Mouse (Mus musculus) 3134 (cell line): Measurements from ENCODE around the gene Mrpl17.
A peak's percentile ranks its signal among the peaks of the same experiment; 100 is the strongest.

Experiments used
- DNase-seq: peaks from one replicate; pipeline ENCODE4 v3.0.0-alpha.2; 2011; ENCODE audit warnings: low spot score; ENCODE audit not compliant: insufficient read length; ENCODE audit errors: extremely low read depth

Mrpl17 gene

GRCm38 (mm10) chr7:105787285-105788140 is 23.4 kb downstream of the Mrpl17 start, which contains the start of gene Dchs1:
Gene Dchs1 (minus strand): TSS chr7:105787654.
- DNase-seq: no peak

GRCm38 (mm10) chr7:105786506-105787284 is 24.2 kb downstream of the Mrpl17 start:
- no peak for DNase-seq

GRCm38 (mm10) chr7:105784556-105784955 is 26.3 kb downstream of the Mrpl17 start:
- DNase-seq: no peak

- no peak for DNase-seq
Observed at GRCm38 (mm10) chr7:105783861-105784260, 27.0 kb downstream of the Mrpl17 start.

- DNase-seq: no peak
Observed at GRCm38 (mm10) chr7:105778553-105779265, 32.2 kb downstream of the Mrpl17 start.

GRCm38 (mm10) chr7:105777797-105778552 is 32.9 kb downstream of the Mrpl17 start:
- DNase-seq: peak; percentile 89

GRCm38 (mm10) chr7:105777316-105777715 is 33.6 kb downstream of the Mrpl17 start:
- DNase-seq: no peak

GRCm38 (mm10) chr7:105776026-105776425 is 34.9 kb downstream of the Mrpl17 start:
- no peak for DNase-seq

GRCm38 (mm10) chr7:105774661-105775060 is 36.2 kb downstream of the Mrpl17 start:
- DNase-seq: no peak

- DNase-seq: no peak
Observed at GRCm38 (mm10) chr7:105773041-105773440, 37.9 kb downstream of the Mrpl17 start.

GRCm38 (mm10) chr7:105772331-105772730 is 38.6 kb downstream of the Mrpl17 start:
- no peak for DNase-seq

- DNase-seq: no peak
Observed at GRCm38 (mm10) chr7:105769959-105770358, 40.9 kb downstream of the Mrpl17 start.

GRCm38 (mm10) chr7:105767729-105768165 is 43.2 kb downstream of the Mrpl17 start:
- no peak for DNase-seq

- no peak for DNase-seq
Observed at GRCm38 (mm10) chr7:105764331-105764730, 46.6 kb downstream of the Mrpl17 start.

- DNase-seq: no peak
Observed at GRCm38 (mm10) chr7:105762517-105763270, 48.2 kb downstream of the Mrpl17 start.

GRCm38 (mm10) chr7:105761813-105762484 is 49.0 kb downstream of the Mrpl17 start:
- no peak for DNase-seq

- no peak for DNase-seq
Observed at GRCm38 (mm10) chr7:105753281-105753680, 57.6 kb downstream of the Mrpl17 start.
